Mouse (Mus musculus) stomach, postnatal 0 days (tissue): ENCODE results near the gene Aqp3.

ENCODE experiments used
- CTCF ChIP-seq: IDR thresholded peaks from 2 replicates; pipeline ENCODE4 v1.5.1; 2016; ENCODE audit warnings: antibody characterized with exemption, low read depth, mild to moderate bottlenecking, moderate library complexity
- EP300 ChIP-seq: optimal IDR thresholded peaks from 2 replicates; pipeline ENCODE3; 2016; ENCODE audit warnings: antibody characterized with exemption

- TF ChIP-seq CTCF, result no peak
- no peak for TF ChIP-seq EP300
Measured at GRCm38 (mm10) chr4:41092958-41093357, 5.0 kb downstream of the Aqp3 start.
